Comparison of ENCODE assay signal across 17 mouse cellular contexts in the genomic region with DNA sequence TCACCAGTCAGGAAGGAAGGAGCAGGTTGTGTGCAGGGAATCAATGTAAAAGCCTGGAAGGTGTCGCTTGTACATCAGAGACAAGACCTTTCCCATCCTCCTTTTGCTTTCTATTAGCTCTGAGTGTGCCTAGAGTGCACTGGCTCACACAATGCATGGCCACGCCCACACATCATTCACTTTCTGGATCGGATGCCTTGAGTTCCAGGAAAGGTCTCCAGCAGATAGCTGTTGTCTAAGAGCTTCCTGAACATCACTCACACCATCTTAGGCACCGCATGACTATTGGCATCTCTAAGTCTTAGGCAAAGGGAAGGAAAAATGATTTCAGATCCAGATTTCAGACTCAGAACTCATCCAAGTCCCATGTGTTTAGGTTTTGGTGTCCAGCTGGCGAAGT.
"Had no signal": no experiment of that assay in that cellular context is flagged by ENCODE, and none has a peak within 500 bp of the region (broad histone marks: within the 10 kb centered on the region; RNA-seq: fewer than 3 reads in every experiment).

No protein-coding gene starts in this region.

- DNase-seq: layer of hippocampus, adult 9-11 months; liver, embryonic 13.5 days; lung, adult 2 months; lung, postnatal 14 days; midbrain, embryonic 14.5 days; right cerebral cortex, adult 18-20 months; right cerebral cortex, postnatal 14 days; right cerebral cortex, postnatal 4 days; thymus, adult 2 months; thymus, postnatal 25 days had no signal

- H3K9me3 ChIP-seq: limb, embryonic 10.5 days; limb, embryonic 13.5 days; liver, embryonic 13.5 days; megakaryocyte, embryonic 14.5 days; midbrain, embryonic 10.5 days had no signal

- H3K4me3 ChIP-seq: layer of hippocampus, adult 2 months; limb, embryonic 10.5 days; limb, embryonic 13.5 days; liver, embryonic 13.5 days; megakaryocyte, embryonic 14.5 days; midbrain, embryonic 10.5 days had no signal

- H3K4me2 ChIP-seq: limb, embryonic 13.5 days; liver, embryonic 13.5 days had no signal

- H3K9ac ChIP-seq: limb, embryonic 13.5 days; liver, embryonic 13.5 days had no signal

- H3K27me3 ChIP-seq: limb, embryonic 13.5 days; liver, embryonic 13.5 days; megakaryocyte, embryonic 14.5 days had no signal

- H3K27ac ChIP-seq: kidney, postnatal 0 days; layer of hippocampus, adult 2 months; limb, embryonic 10.5 days; limb, embryonic 13.5 days; liver, embryonic 13.5 days; midbrain, embryonic 10.5 days; stomach, postnatal 0 days had no signal
